Mouse (Mus musculus): ENCODE results near the gene Rab23.

Rab23 gene

DNA sequence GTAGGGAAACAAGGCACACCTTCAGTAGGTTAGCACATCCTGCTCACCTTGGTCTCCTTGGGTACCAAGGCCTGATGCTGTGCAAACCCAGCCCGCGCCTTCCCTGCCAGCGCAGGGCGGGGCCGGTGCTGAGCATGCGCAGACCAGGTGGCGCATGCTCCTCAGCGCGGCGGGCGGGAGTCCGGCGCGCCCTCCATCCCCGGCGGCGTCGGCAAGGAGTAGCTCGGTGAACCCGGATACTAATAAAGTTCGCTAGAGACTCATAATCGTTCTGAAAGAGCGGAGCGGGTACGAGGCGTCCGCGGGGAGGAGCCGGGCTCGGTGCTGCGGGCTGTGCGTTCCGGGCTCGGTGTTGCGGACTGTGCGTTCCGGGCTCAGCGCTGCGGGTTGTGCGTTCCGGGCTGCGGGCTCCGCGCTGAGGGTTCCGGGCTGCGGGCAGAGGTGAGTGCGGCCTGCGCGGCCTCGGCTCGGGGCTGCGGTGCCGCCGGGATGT is at the start of gene Rab23:
Gene Rab23 (plus strand): TSS at position 155 of the 493 bp plus-strand sequence.
- DNase-seq (ENCODE audit: low read depth), result peak; percentile 95

DNA sequence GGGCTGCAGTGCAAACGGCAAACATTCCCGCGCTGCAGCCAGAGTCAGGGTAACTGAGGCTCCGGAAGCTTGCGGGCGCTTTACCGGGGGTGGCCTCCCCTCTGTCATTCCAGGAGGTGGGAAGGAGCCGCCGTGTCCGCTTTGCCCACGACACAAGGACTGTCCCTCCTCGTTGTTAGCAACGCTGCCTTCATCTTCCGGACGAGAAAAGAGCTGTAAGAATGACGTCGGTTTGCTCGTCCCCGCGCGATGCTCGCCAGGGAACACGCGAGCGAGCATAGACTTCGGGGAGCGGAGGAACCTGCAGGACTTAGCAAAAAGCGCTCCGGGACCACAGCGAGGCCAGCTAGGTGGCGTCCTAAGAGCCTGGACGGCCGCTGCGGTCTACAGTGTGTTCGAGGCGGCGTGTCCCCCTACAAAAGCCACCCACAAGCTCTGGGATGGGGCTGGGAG is 49.5 kb upstream of the Rab23 start:
- DNase-seq (ENCODE audit: low read depth), result peak; percentile 88

DNA sequence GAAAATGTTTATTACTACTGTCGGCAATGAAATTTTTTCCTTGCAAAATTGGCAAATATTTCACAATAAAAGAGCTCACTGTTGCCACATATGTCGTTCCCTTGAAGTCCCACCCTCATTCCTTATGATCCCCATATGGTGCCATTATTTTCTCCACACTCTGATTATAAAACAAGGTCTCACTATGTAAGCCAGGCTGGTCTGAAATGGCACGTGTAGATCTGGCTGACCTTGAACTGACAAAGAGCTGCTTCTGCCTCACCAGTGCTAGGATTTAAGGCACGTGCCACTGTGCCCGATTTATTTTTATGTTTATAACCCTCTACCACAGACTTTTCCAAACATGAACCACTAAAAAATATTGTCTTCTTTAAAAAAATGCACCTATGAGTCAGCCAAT is 48.2 kb upstream of the Rab23 start:
- DNase-seq (ENCODE audit: low read depth), result no peak

DNA sequence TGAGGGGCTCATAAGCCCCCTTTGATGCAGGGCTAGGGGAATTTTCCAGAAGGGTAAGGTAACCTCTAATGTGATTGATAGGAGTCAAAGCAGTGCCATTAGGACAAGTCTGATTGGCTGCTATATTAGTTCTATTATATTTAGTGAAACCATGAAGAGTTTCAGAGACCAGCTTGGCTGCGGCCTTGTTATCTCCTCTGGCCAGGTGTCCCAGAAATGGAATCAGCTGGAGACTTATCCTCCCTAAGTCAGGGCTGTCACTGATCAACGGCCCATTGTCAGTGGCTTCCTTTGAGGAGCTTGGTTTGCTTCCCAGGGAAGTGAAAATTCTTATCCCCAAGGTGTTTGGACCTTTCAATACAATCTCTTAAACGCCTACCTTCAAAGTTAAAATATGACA is 47.6 kb upstream of the Rab23 start:
- DNase-seq (ENCODE audit: low read depth), result no peak

DNA sequence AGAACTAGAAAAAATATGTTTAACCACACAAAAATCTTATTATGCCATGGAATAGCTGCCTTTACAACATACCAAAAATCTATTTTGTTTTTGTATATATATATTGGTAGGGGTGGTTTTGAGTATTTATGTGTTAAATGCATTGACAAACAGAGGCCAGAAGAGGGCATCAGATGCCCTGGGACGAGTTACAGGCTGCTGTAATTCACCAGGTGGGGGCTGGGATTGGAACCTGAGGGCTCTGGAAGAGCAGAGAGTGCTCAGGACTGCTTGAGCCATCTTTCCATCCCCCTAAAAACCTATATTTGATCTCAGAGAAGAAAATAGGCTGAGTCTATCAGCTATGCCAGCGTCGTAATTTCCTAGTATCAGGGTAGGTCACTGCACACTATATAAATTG is 47.2 kb upstream of the Rab23 start:
- peak; percentile 90 for DNase-seq (ENCODE audit: low read depth)

DNA sequence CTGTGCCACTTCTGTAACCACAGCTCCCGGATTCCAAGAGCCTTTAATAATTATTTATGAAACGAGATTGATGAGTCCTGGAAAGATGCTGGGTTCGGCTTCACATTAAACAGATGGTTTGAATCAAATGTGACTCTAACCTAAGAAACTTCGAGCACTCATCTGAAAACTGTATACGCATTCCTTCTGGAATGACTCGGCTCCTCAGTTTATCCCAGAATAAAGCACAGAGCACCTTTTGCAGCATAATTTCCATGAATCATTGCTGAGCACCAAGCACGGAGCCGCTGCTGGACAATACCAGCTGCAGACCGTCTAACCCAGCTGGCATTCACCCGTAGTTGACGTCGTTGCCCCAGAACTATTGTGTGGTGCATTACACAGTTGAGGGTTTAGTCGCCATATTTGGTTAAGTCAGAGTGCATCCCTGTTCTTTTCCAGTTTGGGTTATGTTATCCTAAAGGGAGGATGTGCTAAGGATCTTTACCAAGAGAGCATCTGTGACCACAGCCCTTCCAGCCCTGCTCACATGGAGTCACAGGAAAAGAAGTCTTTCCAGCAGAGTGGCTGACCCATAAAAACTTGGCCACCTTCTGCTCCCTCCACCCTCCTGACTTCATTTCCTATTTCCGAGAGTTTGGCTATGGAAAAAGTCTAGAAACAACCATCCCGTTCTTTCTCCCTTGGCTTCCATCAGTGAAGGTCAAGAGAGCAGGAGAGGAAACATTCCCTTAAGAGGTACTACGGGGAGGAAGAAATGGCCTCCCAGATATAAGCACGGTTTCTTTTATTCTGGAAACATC is 46.3 kb upstream of the Rab23 start:
- peak; percentile 85 for DNase-seq (ENCODE audit: low read depth)

DNA sequence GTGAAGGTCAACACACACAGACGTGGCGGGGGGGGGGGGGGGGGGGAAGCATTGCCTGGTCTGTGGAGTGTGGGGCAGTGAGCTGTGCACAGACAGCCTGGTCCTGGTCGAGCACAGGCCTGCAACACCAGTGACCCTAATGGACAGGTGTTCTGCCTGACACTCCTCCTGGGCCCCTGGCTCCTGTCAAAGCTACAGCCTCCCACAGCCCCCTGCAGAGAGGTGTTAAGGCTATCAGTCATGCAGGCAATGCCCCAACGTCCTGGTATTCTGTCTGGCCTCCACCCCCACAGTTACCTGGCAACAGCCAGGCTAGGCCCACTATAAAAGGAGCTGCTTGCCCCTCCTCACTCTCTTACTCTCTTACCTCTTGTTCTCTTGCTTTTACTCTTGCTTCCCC is 39.3 kb upstream of the Rab23 start:
- DNase-seq (ENCODE audit: low read depth), result no peak

DNA sequence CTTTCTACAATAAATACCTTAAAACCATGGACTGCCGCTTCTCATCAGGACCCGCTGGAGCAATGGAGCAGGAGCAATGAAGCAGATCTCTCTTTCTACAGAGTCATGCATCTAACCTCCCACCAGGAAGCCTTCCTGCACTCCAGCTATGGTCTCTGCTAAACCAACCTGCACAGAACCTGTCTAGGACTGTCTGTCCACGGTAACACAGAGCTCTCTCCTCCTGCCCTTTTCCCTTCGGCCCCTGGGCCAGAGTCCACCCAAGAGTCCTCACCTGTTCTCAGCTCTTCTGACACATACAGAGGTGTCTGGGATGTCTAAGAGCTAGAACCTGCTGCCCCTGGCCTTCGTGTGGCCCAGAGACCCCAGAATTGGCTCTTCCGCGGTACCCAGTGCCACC is 38.8 kb upstream of the Rab23 start:
- no peak for DNase-seq (ENCODE audit: low read depth)

DNA sequence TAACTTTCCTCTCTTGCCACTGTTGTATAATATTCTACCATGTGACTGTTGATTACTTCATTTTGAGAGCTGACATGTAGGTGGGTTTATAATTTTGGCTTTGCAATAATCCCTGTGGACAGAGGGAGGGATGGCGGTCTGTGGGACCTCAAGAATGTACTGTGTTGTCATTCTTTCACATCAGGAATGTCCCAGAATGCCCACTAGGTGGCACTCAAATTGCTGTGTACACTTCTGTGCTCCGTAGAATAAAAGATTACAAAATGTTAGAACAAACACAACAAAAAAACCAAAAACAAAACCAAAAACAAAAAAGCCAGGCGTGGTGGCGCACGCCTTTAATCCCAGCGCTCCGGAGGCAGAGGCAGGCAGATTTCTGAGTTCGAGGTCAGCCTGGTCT is 35.2 kb upstream of the Rab23 start:
- peak; percentile 79 for DNase-seq (ENCODE audit: low read depth)

DNA sequence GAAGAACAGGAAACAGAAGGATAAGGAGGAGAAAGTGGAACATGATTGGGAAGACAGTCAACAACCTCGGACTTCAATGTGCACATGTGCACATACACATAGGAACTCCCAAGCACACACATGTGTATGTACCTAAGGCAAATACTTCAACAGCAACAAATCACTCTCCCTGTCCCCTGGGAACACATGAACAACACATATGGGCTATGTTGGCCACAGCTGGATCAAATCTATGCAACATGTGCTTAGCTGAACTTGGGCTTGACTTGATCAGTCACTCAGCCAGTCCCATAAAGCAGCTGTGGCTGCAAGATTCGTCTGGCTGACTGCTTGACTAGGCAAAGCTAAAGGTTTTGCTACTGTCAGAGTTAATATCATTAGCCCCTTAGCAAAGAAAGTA is 30.9 kb upstream of the Rab23 start:
- DNase-seq (ENCODE audit: low read depth), result peak; percentile 70

DNA sequence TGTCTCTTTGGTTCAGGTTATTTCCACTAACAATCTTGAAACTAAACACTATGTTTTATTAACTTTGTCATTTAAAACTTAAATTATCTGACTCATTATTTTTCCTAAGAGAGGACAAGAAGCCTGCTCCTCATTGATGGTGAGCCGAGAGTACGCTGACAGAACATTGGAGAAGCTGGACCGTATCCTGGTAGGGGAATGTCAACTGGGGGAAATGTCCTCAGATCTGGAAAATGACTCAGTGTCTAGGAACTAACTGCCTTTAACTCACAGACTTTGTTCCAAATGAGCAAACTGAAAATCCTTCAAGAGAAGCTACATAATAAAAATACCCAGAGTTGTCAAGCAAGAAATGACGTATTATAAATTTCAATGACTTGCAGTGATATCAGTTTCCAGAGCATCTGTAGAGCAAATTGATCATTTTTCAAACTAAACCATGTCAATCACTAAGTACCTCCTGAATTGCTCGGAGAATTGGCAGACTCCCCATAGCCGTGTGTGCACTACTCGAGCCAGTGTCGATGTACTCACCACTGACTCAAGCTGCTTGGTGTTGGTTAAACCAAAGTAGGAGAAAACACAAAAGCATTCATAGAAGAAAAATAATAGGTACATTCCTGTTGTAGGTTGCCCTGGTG is 30.1 kb upstream of the Rab23 start:
- DNase-seq (ENCODE audit: low read depth), result peak; percentile 77

DNA sequence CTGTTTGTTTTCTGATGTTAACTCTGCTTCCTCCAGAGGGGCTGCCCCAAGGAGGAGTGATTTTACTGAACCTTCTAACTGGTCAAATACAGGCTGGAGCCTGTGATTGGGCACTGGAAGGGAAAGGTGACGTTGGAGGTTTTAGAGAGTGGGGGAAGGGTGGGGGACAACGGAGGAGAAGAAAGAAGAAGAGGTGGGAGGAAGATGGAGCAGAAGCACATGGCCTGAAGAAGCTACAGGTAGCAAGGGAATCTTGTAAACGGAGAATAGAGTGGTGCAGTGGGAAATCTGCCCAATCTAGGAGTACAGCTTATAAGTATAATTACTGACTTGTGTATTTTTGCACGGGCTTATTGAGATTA is 29.6 kb upstream of the Rab23 start:
- DNase-seq (ENCODE audit: low read depth), result no peak

DNA sequence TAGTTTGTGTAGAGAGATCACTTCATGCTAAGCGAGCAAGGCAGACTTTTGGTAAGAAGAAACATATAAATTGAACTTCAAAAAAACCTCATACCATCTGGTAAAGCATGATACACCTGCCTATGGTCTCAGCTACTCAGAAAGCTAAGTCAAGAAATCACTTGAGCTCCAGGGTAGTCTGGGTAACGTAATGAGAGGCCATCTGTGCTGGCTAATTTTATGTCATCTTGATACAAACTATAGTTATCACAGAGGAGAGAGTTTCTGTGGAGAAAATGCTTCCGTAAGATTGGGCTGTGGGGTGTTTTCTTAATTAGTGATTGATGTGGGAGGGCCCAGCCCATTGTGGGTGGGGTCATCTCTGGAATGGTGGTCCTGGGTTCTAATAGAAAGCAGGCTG is 25.8 kb upstream of the Rab23 start:
- DNase-seq (ENCODE audit: low read depth), result no peak

DNA sequence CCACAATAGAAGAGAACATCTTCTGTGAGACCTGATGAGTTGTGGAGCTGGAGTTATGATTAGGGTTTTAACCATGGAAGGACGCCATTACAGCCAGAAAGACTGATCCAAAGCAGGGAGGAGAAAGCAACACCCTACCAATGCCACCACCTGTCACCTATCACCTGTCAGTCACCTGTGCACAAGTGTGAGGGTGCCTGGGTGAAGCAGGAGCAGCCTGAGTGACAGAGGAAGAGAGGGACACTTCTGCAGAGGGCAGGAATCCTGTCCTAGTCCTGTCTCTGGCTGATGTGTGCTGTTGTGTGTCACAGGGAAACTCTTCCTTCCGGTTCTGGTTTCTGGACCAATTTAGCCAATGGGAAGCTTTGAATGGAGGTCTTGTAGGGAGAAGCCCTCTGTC is 23.7 kb upstream of the Rab23 start:
- no peak for DNase-seq (ENCODE audit: low read depth)

DNA sequence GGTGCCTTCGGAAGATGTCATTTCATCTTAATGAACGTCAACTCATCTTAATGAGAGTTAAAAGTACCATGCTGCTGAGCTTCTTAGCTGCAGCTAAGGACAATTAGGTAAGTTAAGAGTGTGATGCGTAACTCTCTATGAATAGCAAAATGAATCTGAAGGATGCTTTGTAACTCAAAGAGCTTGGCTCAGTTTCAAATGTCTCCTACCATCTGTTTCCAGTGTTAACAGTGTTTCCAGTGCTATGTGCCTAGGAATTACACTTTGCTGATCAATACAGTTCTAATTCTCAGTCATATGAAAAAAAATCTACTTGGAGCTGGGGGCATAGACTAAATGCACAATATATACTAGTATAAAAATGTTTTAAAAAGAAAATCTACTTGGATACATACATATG is 18.4 kb upstream of the Rab23 start:
- no peak for DNase-seq (ENCODE audit: low read depth)

DNA sequence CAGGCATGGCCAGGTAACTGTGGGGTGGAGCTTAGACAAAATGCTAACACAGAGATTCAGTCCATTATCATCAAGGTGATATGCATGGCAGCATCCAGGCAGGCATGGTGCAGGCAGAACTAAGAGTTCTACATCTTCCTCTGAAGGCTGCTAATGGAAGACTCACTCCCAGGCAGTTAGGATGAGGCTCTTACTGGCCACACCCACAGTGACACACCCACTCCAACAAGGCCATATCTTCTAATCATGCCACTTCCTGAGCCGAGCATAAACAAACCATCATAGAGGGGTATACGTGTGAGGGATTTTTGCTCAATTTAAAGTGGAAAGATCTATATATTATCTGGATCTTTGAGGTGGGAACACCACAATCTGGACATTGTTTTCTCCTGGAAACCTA is 10.1 kb upstream of the Rab23 start:
- DNase-seq (ENCODE audit: low read depth), result no peak

DNA sequence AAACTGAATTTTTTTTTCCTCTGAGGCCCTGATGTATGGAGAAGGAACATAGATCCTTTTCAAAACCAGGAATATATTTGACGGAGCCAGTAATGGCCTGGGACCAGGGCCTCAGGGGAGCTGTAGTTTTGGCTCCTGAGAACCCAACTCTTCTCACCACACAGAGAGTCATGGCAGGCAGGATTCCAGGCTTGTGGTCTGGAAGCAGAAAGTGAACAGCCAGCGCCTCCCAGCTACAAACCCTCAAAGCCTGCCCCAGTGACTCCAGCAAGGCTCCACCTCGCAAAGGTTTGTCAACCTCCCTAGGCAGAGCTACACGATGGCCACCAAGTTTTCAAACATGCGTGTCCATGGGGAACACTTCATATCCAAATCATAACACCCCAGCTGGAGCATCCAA is 7.7 kb upstream of the Rab23 start:
- DNase-seq (ENCODE audit: low read depth), result peak; percentile 65

DNA sequence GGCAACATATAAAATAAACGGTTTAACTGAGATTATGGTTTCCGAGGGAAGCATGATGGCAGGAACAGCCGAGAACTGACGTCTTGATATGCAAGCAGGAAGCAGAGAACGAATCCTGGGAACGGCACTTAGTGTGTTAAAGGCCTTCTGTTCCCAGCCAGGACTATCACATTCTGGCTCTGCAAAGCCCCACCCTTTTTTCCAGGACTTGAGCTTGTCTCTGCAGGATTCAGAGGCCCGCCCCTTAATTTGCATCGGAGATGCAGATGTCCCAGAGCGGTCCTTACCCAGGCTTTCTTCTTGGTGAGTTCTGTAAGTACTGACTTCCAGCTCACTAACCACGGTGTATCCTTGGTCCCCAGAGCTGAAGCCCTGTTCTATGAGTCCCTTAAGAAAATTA is 4.9 kb upstream of the Rab23 start:
- no peak for DNase-seq (ENCODE audit: low read depth)

DNA sequence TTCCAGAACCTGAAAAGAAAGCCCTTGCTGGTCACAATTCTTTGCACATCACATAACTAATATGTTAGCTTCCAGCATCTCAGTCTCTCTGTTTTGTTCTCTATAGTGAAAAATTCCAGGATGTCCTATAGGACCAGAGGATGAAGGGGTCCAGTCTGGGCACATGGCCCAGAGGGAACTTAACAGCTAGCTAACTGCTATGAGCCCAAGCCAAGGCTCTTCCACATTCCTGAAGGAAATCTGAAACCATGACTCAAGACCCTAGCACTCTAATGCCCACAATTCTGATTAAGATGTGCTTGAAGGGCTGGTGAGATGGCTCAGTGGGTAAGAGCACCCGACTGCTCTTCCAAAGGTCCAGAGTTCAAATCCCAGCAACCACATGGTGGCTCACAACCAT is 2.1 kb upstream of the Rab23 start:
- peak; percentile 79 for DNase-seq (ENCODE audit: low read depth)

DNA sequence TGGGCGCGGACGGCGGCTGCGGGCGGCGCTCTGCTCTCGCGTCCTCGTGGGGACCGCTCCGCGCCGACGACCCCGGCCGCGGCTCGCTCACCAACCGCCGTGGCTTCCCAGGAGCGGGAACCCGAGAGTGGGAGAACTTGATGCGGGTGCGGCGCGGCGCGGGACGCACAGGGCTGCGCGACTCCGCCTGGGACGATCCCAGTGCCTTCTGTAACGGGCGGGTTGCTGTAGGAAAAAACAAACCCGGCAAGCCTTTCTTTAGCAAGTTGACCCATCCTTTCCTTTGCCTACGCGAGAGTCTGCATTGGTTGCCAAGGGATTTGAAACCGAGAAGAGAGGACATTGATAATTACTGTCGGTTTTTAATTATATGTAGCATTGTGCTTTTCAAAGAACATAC is 544 bp downstream of the Rab23 start:
- peak; percentile 61 for DNase-seq (ENCODE audit: low read depth)

DNA sequence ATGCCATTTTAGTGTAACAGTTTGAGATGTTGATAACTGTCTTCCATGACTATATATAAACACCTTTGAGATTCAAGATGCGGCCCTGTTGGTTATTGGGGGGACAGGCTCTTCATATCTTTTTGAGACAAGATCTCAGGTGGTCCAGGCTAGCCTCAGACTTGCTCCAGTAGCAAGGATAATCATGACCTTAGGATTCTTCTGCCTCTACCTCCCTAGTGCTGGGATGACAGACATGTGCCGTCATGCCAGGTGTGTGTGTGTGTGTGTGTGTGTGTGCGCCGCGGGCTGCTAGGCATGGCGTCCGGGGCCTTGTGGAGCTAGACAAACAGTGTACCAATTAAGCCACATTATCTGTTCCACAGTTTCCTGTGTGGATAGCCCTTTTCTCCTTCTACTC is 1.3 kb downstream of the Rab23 start:
- DNase-seq (ENCODE audit: low read depth), result no peak

DNA sequence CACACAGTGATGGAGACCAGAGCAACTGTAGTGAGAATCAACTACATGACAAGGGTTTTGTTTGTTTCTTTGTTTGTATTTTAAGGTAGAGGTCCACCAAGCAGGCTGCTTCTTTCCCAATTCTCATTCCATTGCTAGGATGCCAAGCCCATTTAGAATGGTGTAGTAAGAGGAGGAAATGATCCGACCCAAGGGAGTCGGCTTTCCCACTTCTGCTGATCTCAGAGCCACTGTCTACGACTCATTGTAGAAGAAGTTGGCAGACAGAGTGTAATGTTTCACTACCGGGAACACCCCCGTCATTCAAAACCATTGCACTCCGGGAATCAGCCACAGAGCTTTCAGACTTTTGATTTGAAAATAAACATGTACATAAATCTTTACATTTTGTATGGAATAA is 4.8 kb downstream of the Rab23 start:
- peak; percentile 89 for DNase-seq (ENCODE audit: low read depth)

DNA sequence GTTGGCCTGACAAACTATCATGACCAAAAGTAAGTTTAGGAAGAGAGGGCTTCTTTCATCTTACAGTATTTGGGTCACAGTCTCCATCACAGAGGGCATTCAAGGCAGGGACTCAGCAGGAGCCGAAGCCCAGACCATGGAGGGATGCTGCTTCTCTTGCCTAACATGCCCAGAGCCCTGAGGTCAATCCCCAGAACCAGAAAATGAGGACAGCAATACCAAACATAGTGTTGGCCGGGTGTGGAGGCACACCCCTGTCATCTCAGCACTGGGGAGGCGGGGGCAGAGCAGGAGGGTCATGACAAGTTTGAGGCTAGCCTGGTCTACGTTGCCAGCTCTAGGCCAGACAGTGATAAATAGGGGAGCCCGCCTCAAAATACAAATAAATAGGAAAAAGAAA is 5.4 kb downstream of the Rab23 start:
- DNase-seq (ENCODE audit: low read depth), result no peak

DNA sequence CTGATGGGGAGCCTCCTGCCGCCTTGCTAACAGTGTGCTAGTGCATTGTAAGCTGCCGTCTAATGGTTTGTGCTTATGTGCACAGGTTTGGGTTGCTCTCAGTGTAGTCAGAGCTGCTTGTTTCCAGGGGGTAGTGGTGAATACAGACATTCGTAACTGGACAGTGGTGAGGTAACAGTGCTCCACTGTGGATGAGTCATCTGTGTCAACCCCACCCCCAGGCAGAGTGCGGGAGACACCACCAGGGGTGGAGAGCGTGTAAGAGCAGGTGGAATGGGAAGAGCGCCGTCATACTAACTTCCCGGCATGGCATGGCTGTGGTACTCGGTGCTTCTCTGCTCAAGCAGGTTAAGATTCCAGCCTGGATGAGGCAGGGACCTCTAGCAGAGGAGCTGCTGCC is 13.4 kb downstream of the Rab23 start:
- peak; percentile 57 for DNase-seq (ENCODE audit: low read depth)
